Mouse (Mus musculus): Measurements from ENCODE around the gene Clca3b. TPM values are rescaled to one million over a fixed set of nuclear protein-coding genes. Genes with fewer than 3 reads are reported as not detected.

Clca3b gene
- polyA plus RNA-seq, 1 experiment from 2014 or later = not detected

- no peaks in the 10 kb centered on the region for H3K9me3 ChIP-seq (replicated peaks; ENCODE audit: control insufficient read depth, low read length)
- no peaks in the 10 kb centered on the region for H3K27me3 ChIP-seq (ENCODE audit: control insufficient read depth, insufficient read depth, low read length)
- 78% methylated on average over 11 of the region's 11 CpGs for WGBS
- H3K4me2 ChIP-seq (ENCODE audit: low read depth, low read length) = no peak overlapping the region
- DNase-seq (ENCODE audit: low spot score) (no peak), ATAC-seq (replicated peaks; ENCODE audit: insufficient number of reproducible peaks, low FRiP score, low TSS enrichment, low read depth) (no peak)
- no peaks in the 10 kb centered on the region for H3K4me1 ChIP-seq (ENCODE audit: control insufficient read depth, insufficient read depth, low read length)
- H3K36me3 ChIP-seq (replicated peaks; ENCODE audit: control insufficient read depth, insufficient read depth, low read depth, low read length) = no peaks in the 10 kb centered on the region
- H3K27ac ChIP-seq (replicated peaks; ENCODE audit: low read depth, low read length) = no peak overlapping the region
- no peak overlapping the region for H3K9ac ChIP-seq (replicated peaks; ENCODE audit: low read length)
- H3K4me3 ChIP-seq (ENCODE audit: low read depth, low read length) = no peak overlapping the region
Observed at GRCm38 (mm10) chr3:144785181-144786148, 63.7 kb downstream of the Clca3b start.

Other genes starting within 250 kb of the Clca3b start
- 87.9 and 88.3 TPM in 2 replicates for gene Sh3glb1, start 129.0 kb downstream of the Clca3b start, polyA plus RNA-seq (2014; fragmentation: Nextera tagmentation; extraction: Ambion mirVana)
- 0.08 TPM in 1 of 2 replicates, not detected in the other for gene Clca3a1, start 88.4 kb downstream of the Clca3b start, polyA plus RNA-seq (2014; fragmentation: Nextera tagmentation; extraction: Ambion mirVana)
- gene Clca3a2, start 29.9 kb downstream of the Clca3b start, polyA plus RNA-seq (2014; fragmentation: Nextera tagmentation; extraction: Ambion mirVana) = 0.39 TPM in 1 of 2 replicates, not detected in the other
- gene Clca4b, start 83.2 kb upstream of the Clca3b start, polyA plus RNA-seq (2014; fragmentation: Nextera tagmentation; extraction: Ambion mirVana) = not detected in 2 replicates
- not detected in 2 replicates for gene Clca4a, start 125.7 kb upstream of the Clca3b start, polyA plus RNA-seq (2014; fragmentation: Nextera tagmentation; extraction: Ambion mirVana)
- gene Clca1, start 183.4 kb upstream of the Clca3b start, polyA plus RNA-seq (2014; fragmentation: Nextera tagmentation; extraction: Ambion mirVana) = not detected in 2 replicates

All from embryonic facial prominence, embryonic 11.5 days (tissue).